Mouse (Mus musculus): ENCODE measurements around the gene Slc39a13.
"Not testable (repeated sequence)": the region's sequence is repeated elsewhere in the genome, so short reads cannot be mapped to it uniquely, and the experiment has no call there.

Gene Slc39a13

GRCm38 (mm10) chr2:91025081-91025516 lies 45.1 kb downstream of the Slc39a13 start:
- DNase-seq (ENCODE audit: low spot score), result no peak

GRCm38 (mm10) chr2:91023956-91024355 lies 46.3 kb downstream of the Slc39a13 start:
- DNase-seq (ENCODE audit: low spot score), result no peak

- DNase-seq (ENCODE audit: low spot score), result no peak
Measured at GRCm38 (mm10) chr2:91023131-91023530, 47.1 kb downstream of the Slc39a13 start.

- not testable (repeated sequence) for DNase-seq (ENCODE audit: low spot score)
Measured at GRCm38 (mm10) chr2:91022266-91022665, 48.0 kb downstream of the Slc39a13 start.

- DNase-seq (ENCODE audit: low spot score), result no peak
Measured at GRCm38 (mm10) chr2:91019911-91020310, 50.3 kb downstream of the Slc39a13 start.

- DNase-seq (ENCODE audit: low spot score), result no peak
Measured at GRCm38 (mm10) chr2:91018061-91018788, 52.0 kb downstream of the Slc39a13 start.

- no peak for DNase-seq (ENCODE audit: low spot score)
Measured at GRCm38 (mm10) chr2:91015386-91015785, 54.8 kb downstream of the Slc39a13 start.

GRCm38 (mm10) chr2:91013881-91014280 lies 56.3 kb downstream of the Slc39a13 start:
- no peak for DNase-seq (ENCODE audit: low spot score)
